Mouse (Mus musculus) midbrain, embryonic 14.5 days (tissue): ENCODE data around the gene Tox2. TPM values are rescaled to one million over a fixed set of nuclear protein-coding genes. Genes with fewer than 3 reads are reported as not detected.

Experiments used
- ATAC-seq: fragments of 200-750 bp; cut with Nextera tagmentation; 2 replicates; pipeline ENCODE4 v1.8.0; 2017; ENCODE audit warnings: moderate number of reproducible peaks, moderate library complexity; ENCODE audit not compliant: low FRiP score, low TSS enrichment
- DNase-seq: peaks from one replicate; pipeline ENCODE4 v3.0.0-alpha.2; 2015
- H3K27ac ChIP-seq: fragments of 300-500 bp; sonication (generic); replicated peaks from 2 replicates; pipeline ENCODE4 v1.5.1; 2014; ENCODE audit warnings: mild to moderate bottlenecking, low read depth, low read length, moderate library complexity
- H3K27me3 ChIP-seq: fragments of 300-500 bp; sonication (generic); 2 replicates; pipeline ENCODE4 v1.6.1; 2014; ENCODE audit warnings: low read length, control low read depth, mixed read lengths; ENCODE audit not compliant: control insufficient read depth, insufficient read depth
- H3K36me3 ChIP-seq: fragments of 300-500 bp; sonication (generic); 2 replicates; pipeline ENCODE4 v1.6.1; 2014; ENCODE audit warnings: low read length, control low read depth; ENCODE audit not compliant: control insufficient read depth, insufficient read depth
- H3K4me1 ChIP-seq: fragments of 300-500 bp; sonication (generic); 2 replicates; pipeline ENCODE4 v1.6.1; 2014; ENCODE audit warnings: mild to moderate bottlenecking, antibody characterized with exemption, low read length, control low read depth; ENCODE audit not compliant: control insufficient read depth, insufficient read depth
- H3K4me2 ChIP-seq: fragments of 300-500 bp; sonication (generic); 2 replicates; pipeline ENCODE4 v1.6.1; 2014; ENCODE audit warnings: mild to moderate bottlenecking, low read length, moderate library complexity
- H3K4me3 ChIP-seq: fragments of 300-500 bp; sonication (generic); replicated peaks from 2 replicates; pipeline ENCODE4 v1.5.1; 2014; ENCODE audit warnings: low read depth, low read length
- H3K9ac ChIP-seq: fragments of 300-500 bp; sonication (generic); replicated peaks from 2 replicates; pipeline ENCODE4 v1.6.1; 2014; ENCODE audit warnings: mild to moderate bottlenecking, low read length, moderate library complexity
- H3K9me3 ChIP-seq: fragments of 300-500 bp; sonication (generic); 2 replicates; pipeline ENCODE4 v1.6.1; 2016; ENCODE audit warnings: low read length, control low read depth, mixed read lengths; ENCODE audit not compliant: control insufficient read depth
- WGBS: fragments of 180-500 bp; shearing (Covaris S2); extraction: QIAGEN DNeasy Blood & Tissue Kit; methylation state at CpG from one replicate; pipeline ENCODE4 v1.1.7; 2014; 5-methylcytosine and 5-hydroxymethylcytosine counted together
- polyA plus RNA-seq: library from polyadenylated mRNA; unstranded; fragments of >200 nt; fragmentation: Nextera tagmentation; extraction: Ambion mirVana; gene quantifications from 2 replicates; pipeline ENCODE4 v1.2.1, GENCODE M21; 2014

Tox2 gene
- polyA plus RNA-seq, 1 experiment from 2014 or later = 46.8 TPM

DNA sequence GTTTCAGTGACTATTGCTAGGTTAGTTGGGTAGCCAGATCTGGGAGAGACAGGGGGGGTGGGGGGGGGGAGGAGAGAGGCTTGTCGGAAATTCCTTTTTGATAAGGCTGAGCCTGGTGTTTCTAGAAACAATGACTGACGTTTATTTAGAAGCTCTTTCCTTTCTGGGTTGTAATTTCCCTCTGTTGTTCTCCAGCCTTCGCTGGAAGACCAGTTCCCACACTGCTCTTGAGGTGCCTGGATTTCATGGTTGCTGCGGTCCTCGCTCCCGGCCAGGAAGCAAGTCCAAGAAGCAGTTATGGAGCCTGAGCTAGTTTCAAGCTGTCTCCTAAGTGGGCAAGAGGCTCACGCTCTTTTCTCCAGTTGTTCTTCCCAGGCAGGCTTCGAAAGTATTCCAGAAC is 1.0 kb upstream of the Tox2 start:
- H3K4me2 ChIP-seq = peak overlapping the region; percentile 81
- DNase-seq (no peak), ATAC-seq (no peak)
- no peak overlapping the region for H3K9ac ChIP-seq
- 0 out of 2 replicates have a peak, but pooled peaks cover 10% of the 10 kb centered on the region for H3K27me3 ChIP-seq
- 0 out of 2 replicates have a peak overlapping the region, but pooled peaks have one; percentile 77 for H3K27ac ChIP-seq
- no peaks in the 10 kb centered on the region for H3K36me3 ChIP-seq
- H3K9me3 ChIP-seq = 0 out of 2 replicates have a peak, but pooled peaks cover 9% of the 10 kb centered on the region
- no peak overlapping the region for H3K4me3 ChIP-seq
- 56% methylated on average over 8 of the region's 8 CpGs for WGBS
- peaks cover 16% of the 10 kb centered on the region for H3K4me1 ChIP-seq

DNA sequence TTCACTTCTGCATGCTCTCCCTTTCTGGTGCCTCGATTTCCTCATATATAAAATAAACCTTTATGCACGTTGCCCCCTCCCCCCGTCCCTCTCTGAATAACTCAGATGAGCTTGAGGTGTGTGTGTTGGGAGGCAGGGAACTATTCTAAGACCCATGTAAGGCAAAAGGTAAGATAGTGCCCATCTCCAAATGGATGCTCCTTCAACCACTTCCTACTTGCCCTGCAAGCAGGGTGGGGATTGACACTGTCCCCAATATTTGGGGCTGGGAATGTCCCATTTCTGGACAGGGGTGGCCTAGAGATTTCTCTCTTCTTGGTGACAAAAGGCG is 407 bp upstream of the Tox2 start:
- Histone ChIP-seq H3K9ac (peak overlapping the region; percentile 76), H3K27ac (peak overlapping the region; percentile 77; the same call in 1 of the 2 replicates), H3K36me3 (no peaks in the 10 kb centered on the region), H3K27me3 (0 out of 2 replicates have a peak, but pooled peaks cover 10% of the 10 kb centered on the region), H3K9me3 (0 out of 2 replicates have a peak, but pooled peaks cover 9% of the 10 kb centered on the region), H3K4me1 (peaks cover 16% of the 10 kb centered on the region), H3K4me2 (peak overlapping the region; percentile 81), H3K4me3 (peak overlapping the region; percentile 61)
- WGBS = 2% methylated on average over 4 of the region's 4 CpGs
- DNase-seq = peak; percentile 41
- ATAC-seq = peak; percentile 9; the same call in 1 of the 2 replicates

GRCm38 (mm10) chr2:163203635-163204547 is 966 bp downstream of the Tox2 start:
- Histone ChIP-seq H3K4me2 (peak overlapping the region; percentile 81), H3K27ac (peak overlapping the region; percentile 77), H3K36me3 (no peaks in the 10 kb centered on the region), H3K9me3 (0 out of 2 replicates have a peak, but pooled peaks cover 9% of the 10 kb centered on the region), H3K27me3 (0 out of 2 replicates have a peak, but pooled peaks cover 10% of the 10 kb centered on the region), H3K4me1 (peaks cover 19% of the 10 kb centered on the region), H3K4me3 (peak overlapping the region; percentile 61), H3K9ac (peak overlapping the region; percentile 76)
- peak; percentile 18; the same call in 1 of the 2 replicates for ATAC-seq
- DNase-seq = peak; percentile 73
- under 1% methylated on average over 75 of the region's 75 CpGs for WGBS

DNA sequence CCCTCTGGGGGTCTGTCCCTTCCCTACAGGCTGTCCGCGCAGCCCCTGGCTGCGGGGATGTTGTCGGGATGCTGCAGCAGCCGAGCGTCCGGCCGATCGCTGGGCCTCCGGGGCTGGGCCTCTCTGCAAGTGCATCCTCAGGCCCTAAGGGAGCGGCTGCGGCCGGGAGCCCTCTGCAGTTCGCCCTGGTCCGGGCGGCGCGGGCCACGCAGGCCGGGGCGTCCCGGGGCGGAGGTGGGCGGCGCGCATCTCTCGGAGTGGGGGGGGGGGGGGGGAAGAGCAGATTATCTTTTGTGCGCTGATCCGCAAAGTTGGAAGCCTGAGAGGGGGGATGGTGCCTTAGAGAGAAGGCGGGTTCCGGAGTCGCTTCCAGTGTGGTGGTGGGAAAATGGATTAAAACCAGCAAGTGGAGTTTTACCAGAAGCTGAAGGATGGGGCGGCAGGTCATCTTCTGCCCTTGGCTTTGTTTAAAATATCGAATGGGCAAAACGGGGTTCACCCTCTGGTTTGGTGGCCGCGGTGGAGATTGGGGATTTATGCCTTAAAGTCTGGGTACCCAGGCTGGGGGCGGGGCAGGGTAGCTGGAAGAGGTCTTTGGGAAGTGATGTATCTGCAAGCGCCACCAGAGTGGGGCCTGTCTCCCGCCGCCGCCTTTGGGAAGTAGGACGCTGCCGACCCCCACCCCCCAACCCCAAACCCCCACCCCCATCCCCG is 1.8 kb downstream of the Tox2 start:
- H3K27me3 ChIP-seq = 0 out of 2 replicates have a peak, but pooled peaks cover 10% of the 10 kb centered on the region

GRCm38 (mm10) chr2:163205262-163205647 is 2.3 kb downstream of the Tox2 start:
- WGBS = 0% methylated on average over 6 of the region's 6 CpGs
- Histone ChIP-seq H3K4me1 (peaks cover 19% of the 10 kb centered on the region), H3K9me3 (0 out of 2 replicates have a peak, but pooled peaks cover 9% of the 10 kb centered on the region), H3K4me2 (peak overlapping the region; percentile 81), H3K27me3 (0 out of 2 replicates have a peak, but pooled peaks cover 10% of the 10 kb centered on the region), H3K36me3 (no peaks in the 10 kb centered on the region), H3K27ac (peak overlapping the region; percentile 77), H3K4me3 (peak overlapping the region; percentile 61), H3K9ac (peak overlapping the region; percentile 76)
- DNase-seq (peak; percentile 27), ATAC-seq (no peak)

More for the DNA sequence above, 1.8 kb downstream of the Tox2 start:
- DNase-seq = no peak
- peak overlapping the region; percentile 77 for H3K27ac ChIP-seq
- peak; percentile 38; the same call in 1 of the 2 replicates for ATAC-seq
- H3K4me2 ChIP-seq = peak overlapping the region; percentile 81
- peaks cover 19% of the 10 kb centered on the region for H3K4me1 ChIP-seq
- no peaks in the 10 kb centered on the region for H3K36me3 ChIP-seq
- peak overlapping the region; percentile 76 for H3K9ac ChIP-seq
- H3K9me3 ChIP-seq = 0 out of 2 replicates have a peak, but pooled peaks cover 9% of the 10 kb centered on the region
- WGBS = 1% methylated on average over 40 of the region's 45 CpGs
- peak overlapping the region; percentile 61 for H3K4me3 ChIP-seq

GRCm38 (mm10) chr2:163205737-163206490 is 3.0 kb downstream of the Tox2 start:
- Histone ChIP-seq H3K4me2 (peak overlapping the region; percentile 81), H3K27ac (peak overlapping the region; percentile 77; the same call in 1 of the 2 replicates), H3K4me3 (peak overlapping the region; percentile 61), H3K27me3 (0 out of 2 replicates have a peak, but pooled peaks cover 10% of the 10 kb centered on the region), H3K4me1 (peaks cover 19% of the 10 kb centered on the region), H3K9me3 (0 out of 2 replicates have a peak, but pooled peaks cover 9% of the 10 kb centered on the region), H3K36me3 (no peaks in the 10 kb centered on the region), H3K9ac (peak overlapping the region; percentile 76)
- ATAC-seq = peak; percentile 21
- 4% methylated on average over 15 of the region's 17 CpGs for WGBS
- peak; percentile 73 for DNase-seq

DNA sequence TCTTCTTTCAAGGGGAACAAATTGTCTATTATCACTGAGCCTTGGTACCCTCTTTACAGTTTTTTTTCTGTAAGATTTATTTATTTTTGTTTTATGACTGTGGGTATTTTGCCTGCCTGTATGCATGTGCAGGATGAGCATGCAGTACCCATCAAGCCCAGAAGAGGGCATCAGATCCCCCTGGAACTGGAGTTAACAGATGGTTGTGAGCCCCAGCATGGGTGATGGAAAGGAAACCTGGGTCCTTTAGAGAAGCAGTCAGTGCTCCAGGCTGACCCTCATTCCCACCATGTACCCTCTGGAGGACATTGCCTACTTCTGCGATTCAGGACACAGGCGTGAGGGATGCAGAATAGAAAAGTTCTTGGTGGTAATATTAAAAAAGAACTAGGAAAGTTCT is 4.4 kb downstream of the Tox2 start:
- no peak overlapping the region for H3K4me2 ChIP-seq
- H3K27ac ChIP-seq = no peak overlapping the region
- DNase-seq (no peak), ATAC-seq (no peak)
- H3K27me3 ChIP-seq = 0 out of 2 replicates have a peak, but pooled peaks cover 10% of the 10 kb centered on the region
- H3K9ac ChIP-seq = no peak overlapping the region
- no peak overlapping the region for H3K4me3 ChIP-seq
- H3K4me1 ChIP-seq = peaks cover 19% of the 10 kb centered on the region
- H3K36me3 ChIP-seq = no peaks in the 10 kb centered on the region
- no peaks in the 10 kb centered on the region for H3K9me3 ChIP-seq
- 99% methylated on average over 2 of the region's 2 CpGs for WGBS

GRCm38 (mm10) chr2:163209139-163209538 is 6.2 kb downstream of the Tox2 start:
- Histone ChIP-seq H3K4me3 (no peak overlapping the region), H3K36me3 (no peaks in the 10 kb centered on the region), H3K9me3 (no peaks in the 10 kb centered on the region), H3K4me2 (no peak overlapping the region), H3K4me1 (peaks cover 12% of the 10 kb centered on the region), H3K9ac (no peak overlapping the region), H3K27me3 (no peaks in the 10 kb centered on the region), H3K27ac (no peak overlapping the region)
- 88% methylated on average over 8 of the region's 8 CpGs for WGBS
- DNase-seq (no peak), ATAC-seq (no peak)
